Mouse (Mus musculus) liver, adult 2 months (tissue): ENCODE data around the gene Wdr72. TPM values are rescaled to one million over a fixed set of nuclear protein-coding genes. Genes with fewer than 3 reads are reported as not detected.

Source experiments
- DNase-seq: peaks from one replicate; pipeline ENCODE4 v3.0.0-alpha.2; 2011; ENCODE audit warnings: low read depth, low spot score; ENCODE audit errors: extremely low read depth
- H3K27ac ChIP-seq: fragments of 200-500 bp; replicated peaks from 2 replicates; pipeline ENCODE4 v1.5.1; 2012; ENCODE audit warnings: low read depth, mild to moderate bottlenecking, control low read depth, inconsistent platforms, low read length; ENCODE audit not compliant: insufficient read depth
- H3K27me3 ChIP-seq: fragments of 200-500 bp; 2 replicates; pipeline ENCODE4 v1.6.1; 2012; ENCODE audit warnings: mild to moderate bottlenecking, moderate library complexity, low read length, inconsistent platforms; ENCODE audit not compliant: control insufficient read depth, insufficient read depth
- H3K36me3 ChIP-seq: fragments of 200-500 bp; 2 replicates; pipeline ENCODE4 v1.6.1; 2012; ENCODE audit warnings: low read length, inconsistent platforms; ENCODE audit not compliant: control insufficient read depth, insufficient read depth
- H3K4me1 ChIP-seq: fragments of 200-500 bp; 2 replicates; pipeline ENCODE4 v1.6.1; 2011; ENCODE audit warnings: low read length; ENCODE audit not compliant: control insufficient read depth, insufficient read depth
- H3K4me3 ChIP-seq: fragments of 200-500 bp; 2 replicates; pipeline ENCODE4 v1.5.1; 2011; ENCODE audit warnings: low read depth, mild to moderate bottlenecking, control low read depth, low read length, moderate library complexity; ENCODE audit not compliant: insufficient read depth
- H3K79me2 ChIP-seq: fragments of 200-500 bp; 2 replicates; pipeline ENCODE4 v1.6.1; 2012; ENCODE audit warnings: inconsistent platforms, mild to moderate bottlenecking, low read length, moderate library complexity; ENCODE audit not compliant: control insufficient read depth, insufficient read depth
- H3K9ac ChIP-seq: fragments of 200-500 bp; 2 replicates; pipeline ENCODE4 v1.6.1; 2012; ENCODE audit warnings: low read depth, mild to moderate bottlenecking, control low read depth, inconsistent platforms, low read length
- CTCF ChIP-seq: fragments of 200-500 bp; IDR thresholded peaks from 2 replicates; pipeline ENCODE4 v1.5.1; 2011; ENCODE audit warnings: low read depth, low read length, control low read depth
- POLR2A ChIP-seq: fragments of 200-500 bp; IDR thresholded peaks from 2 replicates; pipeline ENCODE4 v1.6.1; 2011; ENCODE audit warnings: low read length, control low read depth; ENCODE audit not compliant: insufficient read depth; ENCODE audit errors: extremely low read depth
- WGBS: fragments of 180-500 bp; shearing (Covaris S2); methylation state at CpG from one replicate; pipeline ENCODE4 v1.1.7; 2018; 5-methylcytosine and 5-hydroxymethylcytosine counted together
- polyA plus RNA-seq: library from polyadenylated mRNA; depleted of rRNA; stranded (reverse); fragments of >200 nt; gene quantifications from 2 replicates; pipeline ENCODE4 v1.2.3, GENCODE M21; 2012; rRNA removed
- total RNA-seq: library from RNA; depleted of rRNA; stranded (reverse); fragments of >200 nt; gene quantifications from 2 replicates; pipeline ENCODE4 v1.2.3, GENCODE M21; 2014; rRNA removed

Gene Wdr72
- total RNA-seq: under 0.01 TPM in 2 replicates
- polyA plus RNA-seq: 2.2 TPM in 1 of 2 replicates, not detected in the other

DNA sequence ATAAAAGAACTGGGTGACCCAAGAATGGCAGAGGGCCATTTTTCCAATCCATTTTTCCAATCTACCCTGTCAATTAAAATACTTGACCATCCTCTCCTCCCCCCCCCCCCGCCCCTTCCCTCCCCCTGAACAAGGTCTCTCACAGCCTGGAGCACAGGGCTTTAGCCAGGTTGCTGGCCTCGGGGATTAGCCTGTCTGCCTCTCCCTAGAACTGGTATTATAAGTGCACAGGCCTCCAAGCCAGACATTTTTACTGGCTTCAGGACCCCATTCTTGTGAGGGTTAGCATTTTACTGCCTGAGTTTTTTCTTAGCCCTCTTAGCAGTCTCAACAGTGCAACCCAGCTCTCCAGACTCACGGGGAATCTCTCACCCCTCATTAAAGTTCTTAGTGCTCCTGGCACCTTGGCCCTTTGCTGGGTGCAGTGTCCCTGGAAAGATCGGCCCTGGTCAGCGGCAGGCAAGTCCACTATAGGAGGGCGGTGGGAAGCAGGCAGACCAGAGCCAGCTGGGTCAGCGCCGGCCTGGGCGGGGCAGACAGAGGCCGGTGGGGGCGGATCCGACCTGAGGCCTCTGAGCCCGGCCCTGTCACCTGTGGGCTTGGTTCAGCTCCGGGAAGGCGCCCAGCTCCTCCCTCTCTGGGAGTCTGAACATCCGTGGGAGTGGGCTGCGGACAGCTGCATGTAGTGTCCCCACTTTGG is at the start of gene Wdr72:
Gene Wdr72, plus strand, starts transcription at position 596 of the 700 bp plus-strand sequence.
- WGBS: 6% methylated on average over 16 of the region's 17 CpGs
- H3K27ac ChIP-seq: no peak within 1 kb of the TSS
- TF ChIP-seq CTCF (no peak), POLR2A (no peak)

DNA sequence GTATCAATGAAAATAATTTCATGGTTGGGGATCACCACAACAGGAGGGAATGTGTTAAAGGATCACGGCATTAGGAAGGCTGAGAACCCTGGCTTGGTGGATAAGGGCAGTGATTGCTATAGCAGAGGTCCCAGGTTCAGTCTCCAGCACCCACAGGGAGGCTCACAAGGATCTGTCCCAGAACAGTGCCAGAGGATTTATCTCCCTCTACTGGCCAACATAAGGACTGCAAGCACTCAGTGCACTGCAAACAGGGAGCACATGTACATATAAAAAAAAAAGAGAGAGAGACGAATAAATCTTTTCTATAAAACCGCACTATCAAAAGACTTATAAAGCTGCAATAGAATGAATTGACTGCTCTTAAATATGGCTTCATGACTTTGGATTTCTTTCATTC is 43.9 kb upstream of the Wdr72 start:
- no peak overlapping the region for H3K9ac ChIP-seq
- no peak overlapping the region for H3K4me3 ChIP-seq
- no peaks in the 10 kb centered on the region for H3K4me1 ChIP-seq
- no peak for TF ChIP-seq POLR2A
- TF ChIP-seq CTCF: peak; percentile 22; the same call in 1 of the 2 replicates
- no peaks in the 10 kb centered on the region for H3K27me3 ChIP-seq
- DNase-seq: peak; percentile 4
- 90% methylated on average over 3 of the region's 3 CpGs for WGBS
- no peaks in the 10 kb centered on the region for H3K36me3 ChIP-seq
- no peaks in the 10 kb centered on the region for H3K79me2 ChIP-seq
- H3K27ac ChIP-seq: no peak overlapping the region

More for the DNA sequence above, at the start of gene Wdr72:
- Histone ChIP-seq H3K4me1 (no peaks in the 10 kb centered on the region; the same call in 1 of the 2 replicates), H3K4me3 (peak within 1 kb of the TSS; percentile 20; the same call in 1 of the 2 replicates), H3K36me3 (no peaks in the 10 kb centered on the region), H3K79me2 (no peaks in the 10 kb centered on the region), H3K27me3 (no peaks in the 10 kb centered on the region), H3K9ac (no peak within 1 kb of the TSS)
- DNase-seq: no peak

- H3K4me3 ChIP-seq: no peak overlapping the region
- H3K36me3 ChIP-seq: no peaks in the 10 kb centered on the region
- 69% methylated on average over 10 of the region's 10 CpGs for WGBS
- DNase-seq: no peak
- no peaks in the 10 kb centered on the region for H3K79me2 ChIP-seq
- no peaks in the 10 kb centered on the region for H3K4me1 ChIP-seq
- H3K27me3 ChIP-seq: no peaks in the 10 kb centered on the region
- no peak overlapping the region for H3K27ac ChIP-seq
- TF ChIP-seq CTCF (no peak), POLR2A (no peak)
- H3K9ac ChIP-seq: no peak overlapping the region
These were observed 43.4 kb upstream of the Wdr72 start for GRCm38 (mm10) chr9:74066766-74067165.

GRCm38 (mm10) chr9:74075958-74076357 is 34.2 kb upstream of the Wdr72 start:
- TF ChIP-seq CTCF: no peak
- no peak for TF ChIP-seq POLR2A
- 66% methylated on average over 2 of the region's 2 CpGs for WGBS
- Histone ChIP-seq H3K79me2 (no peaks in the 10 kb centered on the region), H3K36me3 (no peaks in the 10 kb centered on the region), H3K4me1 (no peaks in the 10 kb centered on the region), H3K27ac (no peak overlapping the region), H3K27me3 (no peaks in the 10 kb centered on the region), H3K9ac (no peak overlapping the region), H3K4me3 (no peak overlapping the region)
- DNase-seq: no peak

DNA sequence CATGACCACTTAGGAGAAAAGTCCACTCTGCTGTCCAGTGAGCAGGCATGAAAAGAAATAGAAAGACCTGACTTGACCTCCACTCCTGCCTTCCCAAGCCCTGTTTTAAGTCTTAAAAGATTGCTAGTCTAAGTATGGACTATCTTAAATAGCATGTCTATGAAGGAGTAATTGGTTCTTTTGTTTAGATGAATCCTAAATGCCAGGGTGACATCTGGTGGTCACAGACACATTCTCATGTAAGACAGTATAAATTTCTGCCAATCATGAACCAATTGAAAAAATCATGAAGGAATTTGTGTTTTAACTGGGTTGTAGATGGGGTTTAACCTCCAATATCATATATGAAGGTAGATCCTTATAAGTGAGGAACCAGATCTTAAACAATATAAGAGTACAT is 31.7 kb upstream of the Wdr72 start:
- Histone ChIP-seq H3K9ac (no peak overlapping the region), H3K4me1 (no peaks in the 10 kb centered on the region), H3K4me3 (no peak overlapping the region), H3K79me2 (no peaks in the 10 kb centered on the region), H3K27ac (no peak overlapping the region), H3K36me3 (no peaks in the 10 kb centered on the region), H3K27me3 (no peaks in the 10 kb centered on the region)
- TF ChIP-seq CTCF: no peak
- no peak for TF ChIP-seq POLR2A
- no peak for DNase-seq

- Histone ChIP-seq H3K4me3 (no peak overlapping the region), H3K79me2 (no peaks in the 10 kb centered on the region), H3K36me3 (no peaks in the 10 kb centered on the region), H3K4me1 (no peaks in the 10 kb centered on the region), H3K9ac (no peak overlapping the region), H3K27me3 (no peaks in the 10 kb centered on the region), H3K27ac (no peak overlapping the region)
- no peak for DNase-seq
- TF ChIP-seq CTCF (no peak), POLR2A (no peak)
- WGBS: 36% methylated on average over 5 of the region's 5 CpGs
These were observed 29.9 kb upstream of the Wdr72 start for GRCm38 (mm10) chr9:74080241-74080640.
